Mouse (Mus musculus) kidney, postnatal 14 days (tissue): ENCODE data around the gene Ceacam20.
A peak's percentile ranks its signal among the peaks of the same experiment; 100 is the strongest.
"Not testable (repeated sequence)": the region's sequence is repeated elsewhere in the genome, so short reads cannot be mapped to it uniquely, and the experiment has no call there.

Experiments
- DNase-seq: peaks from one replicate; pipeline ENCODE4 v3.0.0; 2022; ENCODE audit warnings: mixed read lengths

The Ceacam20 gene

DNA sequence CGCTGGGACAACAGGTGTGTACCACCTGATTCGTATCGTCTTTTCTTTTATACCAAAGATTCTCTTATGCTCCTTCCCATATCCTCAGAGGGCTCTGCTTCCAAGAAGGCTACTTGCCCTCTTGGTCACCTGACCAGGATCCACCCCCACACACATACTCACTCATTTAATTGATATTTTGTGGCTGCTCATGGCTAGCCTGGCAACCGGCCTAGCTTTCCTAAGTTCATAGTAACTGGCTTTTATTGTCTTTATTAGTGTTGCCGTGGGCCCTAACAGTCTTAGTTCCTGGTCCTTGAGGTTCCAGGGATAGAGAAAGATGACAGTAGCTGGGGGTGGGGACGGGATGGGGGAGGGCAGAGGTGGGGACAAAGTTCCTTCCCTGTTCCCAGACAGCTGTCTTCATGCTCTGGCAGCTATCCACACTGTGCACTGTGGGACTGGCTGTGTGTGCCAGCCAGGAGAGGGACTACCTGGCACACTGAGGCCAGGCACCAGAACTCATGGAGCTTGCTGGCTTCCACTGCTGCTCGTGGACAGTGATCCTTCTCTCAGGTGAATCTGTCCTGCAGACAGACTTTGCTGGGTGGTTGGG lies at the start of gene Ceacam20:
Gene Ceacam20, plus strand, starts transcription at position 428 of the 595 bp plus-strand sequence.
- DNase-seq = no peak

DNA sequence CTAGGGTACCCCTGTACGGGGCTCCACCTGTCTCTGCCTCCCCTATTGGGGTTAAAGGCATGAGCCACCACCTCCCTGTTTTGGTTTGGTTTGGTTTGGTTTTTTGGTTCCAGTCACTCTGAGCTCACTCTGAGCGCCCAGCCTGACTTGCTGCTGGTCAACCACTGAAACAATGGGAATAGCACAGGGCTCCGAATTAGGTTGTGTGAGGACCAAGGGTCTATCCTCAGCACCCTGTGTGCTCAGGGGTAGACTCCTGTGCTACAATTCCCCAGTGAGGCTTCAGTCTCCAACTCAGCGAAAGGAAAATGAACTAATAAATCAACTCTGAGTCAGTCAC lies 45.1 kb upstream of the Ceacam20 start:
- DNase-seq = no peak

DNA sequence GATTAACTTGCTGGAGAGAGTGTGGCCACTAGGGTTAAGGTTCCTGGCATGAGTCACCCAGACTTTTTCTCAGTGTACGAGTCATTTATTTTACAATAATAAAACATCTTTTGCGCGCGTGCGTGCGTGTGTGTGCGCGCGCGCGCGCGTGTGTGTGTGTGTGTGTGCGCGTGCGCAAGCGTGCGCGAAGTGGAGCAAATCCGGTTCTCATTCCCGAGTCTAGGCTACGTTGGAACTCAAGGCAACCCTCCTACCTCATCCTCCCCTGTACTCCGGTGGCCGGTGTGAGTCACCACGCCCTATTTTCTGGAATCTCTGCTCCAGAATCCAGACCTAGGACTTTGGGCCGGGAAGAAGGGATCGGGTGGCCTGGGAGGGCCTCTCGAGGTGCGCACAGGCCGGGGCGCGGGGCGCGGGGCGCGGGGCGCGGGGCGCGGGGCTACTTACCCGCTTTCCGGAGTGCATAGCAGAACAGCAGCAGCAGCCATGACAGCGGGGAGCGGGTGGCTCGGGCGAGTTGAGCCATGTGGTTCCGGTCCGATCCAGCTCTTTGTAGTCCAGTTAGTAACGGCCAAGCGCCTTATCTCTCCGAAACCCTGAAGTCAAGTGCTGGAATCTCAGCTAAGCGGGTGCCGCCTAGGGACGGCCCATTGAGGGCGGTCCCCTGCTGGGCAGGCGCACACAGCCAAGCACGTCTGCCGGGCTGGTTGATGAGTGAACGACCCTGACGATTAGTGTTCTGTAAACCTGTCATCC lies 44.5 kb upstream of the Ceacam20 start, which contains the start of gene Pvr:
Gene Pvr, minus strand, starts transcription at position 655 of the 756 bp plus-strand sequence.
- peak; percentile 86 for DNase-seq

DNA sequence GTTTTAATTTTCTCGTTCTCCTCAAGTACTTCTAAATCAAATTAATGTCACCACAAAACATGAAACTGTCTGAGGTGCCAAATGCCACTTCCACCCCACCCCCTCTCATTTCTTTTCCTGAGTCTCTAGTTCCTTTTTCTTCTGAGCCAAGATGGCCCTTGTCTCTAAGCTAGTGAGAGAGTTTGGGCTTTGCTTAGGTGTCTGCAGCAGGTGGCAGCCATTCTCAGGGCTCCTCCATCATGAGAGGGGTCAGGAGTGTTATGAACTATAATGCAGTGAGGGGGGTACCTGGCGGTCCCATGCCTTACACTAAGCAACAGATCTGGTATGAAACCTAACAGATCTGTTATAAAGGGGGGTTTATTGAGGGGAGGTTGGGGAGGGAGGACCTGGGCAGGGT lies 41.9 kb upstream of the Ceacam20 start:
- no peak for DNase-seq

DNA sequence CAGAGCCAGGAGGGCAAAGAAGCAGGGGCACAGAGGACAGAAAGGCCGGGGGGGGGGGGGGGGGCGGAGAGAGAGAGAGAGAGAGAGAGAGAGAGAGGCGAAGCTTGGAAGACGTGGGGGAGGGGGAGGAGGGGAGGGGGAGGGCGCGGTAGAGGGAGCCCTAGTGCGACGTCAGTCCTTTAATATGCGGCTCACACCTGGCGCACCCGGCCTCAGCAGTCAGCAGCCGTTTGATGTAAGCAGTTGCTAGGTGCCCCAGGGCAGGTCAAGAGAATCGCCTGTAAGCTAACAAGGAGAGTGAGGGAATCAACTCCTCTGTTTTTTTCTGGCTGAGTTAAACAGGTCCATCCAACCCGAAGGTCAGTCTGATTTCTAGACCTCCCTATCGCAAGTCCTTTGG lies 41.4 kb upstream of the Ceacam20 start:
- no peak for DNase-seq

DNA sequence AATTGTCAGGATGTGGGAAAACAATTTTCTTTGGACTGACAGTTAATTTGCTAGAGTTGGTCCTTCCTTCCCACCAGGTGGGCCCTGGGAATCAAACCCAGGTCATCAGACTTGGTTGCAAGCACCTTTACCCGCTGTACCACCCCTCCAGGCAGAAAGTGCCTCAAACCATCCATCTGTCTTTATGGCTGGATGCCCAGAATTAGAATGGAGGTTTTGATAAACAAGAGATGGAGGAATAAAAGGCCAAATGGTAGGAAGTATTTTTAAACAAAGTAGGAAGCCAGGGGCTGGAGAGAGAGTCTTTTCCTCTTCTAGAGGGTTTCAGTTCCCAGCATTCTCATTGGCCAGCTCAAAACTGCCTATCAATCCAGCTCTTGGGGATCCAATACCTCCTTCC lies 39.8 kb upstream of the Ceacam20 start:
- no peak for DNase-seq

DNA sequence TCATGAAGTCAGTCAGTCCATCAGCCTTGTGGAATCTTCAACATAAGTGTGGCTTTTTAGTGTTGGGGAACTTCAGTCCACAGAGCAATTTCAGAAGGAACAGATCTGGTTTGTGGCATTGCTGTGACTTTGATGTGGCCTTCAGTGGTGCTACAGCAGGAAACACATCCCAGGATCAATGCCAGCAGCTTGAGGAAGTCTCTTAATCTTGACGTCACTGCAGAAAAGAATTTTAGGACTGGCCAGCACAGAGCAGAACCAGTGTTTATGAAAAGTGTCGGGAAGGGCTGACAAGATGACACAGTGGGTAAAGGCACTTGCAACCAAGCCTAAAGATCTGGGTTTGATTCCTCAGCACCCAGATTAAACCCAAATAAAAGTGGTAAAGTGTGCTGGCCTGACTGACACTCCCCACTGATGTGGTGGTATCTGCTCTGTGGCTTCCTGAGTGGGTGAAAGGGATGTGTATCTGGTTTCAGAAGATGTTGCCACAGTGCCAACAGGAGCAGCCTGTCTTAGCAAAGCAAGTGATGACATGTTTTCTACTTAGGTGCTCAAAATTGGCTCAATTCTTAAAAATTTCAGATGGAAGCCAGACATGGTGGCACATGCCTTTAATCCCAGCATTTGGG lies 38.2 kb upstream of the Ceacam20 start:
- DNase-seq = peak; percentile 56

DNA sequence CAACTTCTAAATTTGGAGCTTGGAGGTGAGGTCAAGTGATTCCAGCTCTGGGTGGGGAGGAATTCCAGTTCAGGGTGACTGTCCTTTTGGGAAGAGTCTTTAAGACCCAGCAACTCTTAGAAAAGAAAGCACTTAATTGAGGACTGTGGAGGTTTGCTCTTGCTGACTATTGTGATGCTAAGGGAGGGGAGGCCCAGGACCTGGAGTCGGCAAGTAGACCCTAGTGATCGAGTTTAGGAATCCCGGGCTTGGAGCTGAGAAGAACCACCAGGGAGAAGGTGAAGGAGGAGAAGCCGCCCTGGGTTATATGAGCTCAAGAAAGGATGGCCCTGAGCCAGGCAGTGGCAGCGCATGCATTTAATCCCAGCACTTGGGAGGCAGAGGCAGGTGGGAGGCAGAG lies 36.7 kb upstream of the Ceacam20 start:
- DNase-seq = no peak

DNA sequence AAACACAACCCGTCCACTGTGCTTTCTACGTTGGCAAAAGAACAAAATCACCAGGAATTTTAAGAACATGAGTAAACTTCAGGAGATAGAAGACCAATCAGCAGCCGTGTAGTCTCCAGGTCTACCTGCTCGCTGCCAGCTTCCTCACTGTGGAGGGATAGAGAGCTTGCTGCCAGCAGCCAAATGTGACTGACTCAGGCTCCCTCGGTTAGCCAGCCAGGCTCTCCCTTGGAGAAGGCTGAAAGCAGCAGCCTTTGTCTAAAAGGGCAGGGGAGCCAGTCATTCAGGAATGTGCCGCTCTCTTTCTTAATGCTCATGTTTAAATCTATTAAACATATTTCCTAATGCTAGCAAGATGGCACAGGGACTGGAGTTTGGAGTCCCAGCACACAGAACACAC lies 34.7 kb upstream of the Ceacam20 start:
- DNase-seq = not testable (repeated sequence)

DNA sequence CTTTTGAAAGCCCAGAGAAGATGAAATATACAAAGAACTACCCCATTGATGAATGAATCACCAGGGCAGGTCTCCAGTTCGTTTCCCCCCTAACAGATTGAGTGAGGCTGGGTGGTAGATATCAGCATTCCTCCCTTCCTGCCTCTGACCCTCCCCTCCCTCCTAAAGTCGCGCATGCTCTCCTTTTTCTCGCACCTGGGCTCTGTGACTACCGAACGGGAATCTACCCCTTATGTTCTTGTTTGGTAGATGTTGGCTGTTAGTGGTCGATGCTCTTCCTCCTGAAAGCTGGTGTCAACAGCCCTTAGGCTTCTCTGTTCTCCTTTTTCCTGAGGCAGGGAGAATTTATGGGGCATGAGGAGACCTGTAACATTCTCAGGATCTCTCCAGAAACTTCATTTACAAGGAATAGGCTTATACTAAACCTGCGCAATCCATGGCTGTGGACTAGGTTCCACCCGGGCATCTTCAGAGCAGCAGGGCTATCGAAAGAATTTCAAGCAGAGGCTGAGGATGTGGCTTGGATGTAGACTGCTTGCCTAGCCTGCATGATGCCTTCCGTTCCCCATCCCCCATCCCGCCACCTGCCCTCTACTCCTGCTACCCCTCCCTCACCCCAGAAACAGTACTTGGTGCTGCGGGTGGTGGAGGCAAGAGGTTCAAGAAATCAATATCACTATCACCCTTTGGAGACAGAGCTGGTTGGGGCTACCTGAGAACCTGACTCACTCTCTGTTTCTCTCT lies 32.9 kb upstream of the Ceacam20 start:
- DNase-seq = no peak

DNA sequence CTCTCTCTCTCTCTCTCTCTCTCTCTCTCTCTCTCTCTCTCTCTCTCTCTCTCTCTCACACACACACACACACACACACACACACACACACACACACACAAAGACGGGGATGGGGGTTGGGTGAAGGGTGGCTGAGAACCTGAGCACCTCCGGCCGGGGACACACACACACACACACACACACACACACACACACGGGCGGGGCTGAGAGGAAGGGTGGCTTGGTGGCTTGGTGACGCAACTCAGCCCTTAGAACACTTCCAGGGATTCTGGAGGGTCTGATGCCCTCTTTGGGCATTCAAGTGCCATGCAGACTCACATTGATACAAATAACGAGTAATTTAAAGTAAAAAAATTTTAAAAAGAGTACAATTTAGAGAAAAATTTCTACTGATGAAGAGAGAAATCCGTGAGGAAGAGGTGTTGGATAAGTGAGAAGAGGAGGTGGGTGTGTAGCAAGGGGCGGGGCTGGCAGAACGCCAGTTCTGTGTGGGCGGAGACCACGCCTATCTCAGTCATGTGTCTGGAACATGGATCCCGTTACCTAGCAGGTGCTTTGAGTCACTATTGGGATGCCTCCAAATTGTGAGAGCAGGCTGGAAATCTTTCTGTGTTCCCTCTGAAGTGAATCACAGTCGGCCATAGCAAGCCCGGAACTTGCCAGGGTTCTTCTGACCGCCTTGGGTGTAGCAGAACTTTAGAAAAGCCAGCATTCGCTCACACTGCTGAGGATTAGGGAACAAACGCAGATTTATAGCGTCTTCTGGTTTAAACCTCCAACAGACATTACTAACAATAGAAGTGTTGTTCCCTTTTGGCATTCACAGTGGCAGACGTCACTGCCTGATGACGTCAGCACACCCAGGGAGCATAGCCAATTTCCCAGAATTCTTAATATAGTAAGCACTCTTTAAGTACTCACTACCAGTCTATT lies 32.1 kb upstream of the Ceacam20 start:
- peak; percentile 63 for DNase-seq

DNA sequence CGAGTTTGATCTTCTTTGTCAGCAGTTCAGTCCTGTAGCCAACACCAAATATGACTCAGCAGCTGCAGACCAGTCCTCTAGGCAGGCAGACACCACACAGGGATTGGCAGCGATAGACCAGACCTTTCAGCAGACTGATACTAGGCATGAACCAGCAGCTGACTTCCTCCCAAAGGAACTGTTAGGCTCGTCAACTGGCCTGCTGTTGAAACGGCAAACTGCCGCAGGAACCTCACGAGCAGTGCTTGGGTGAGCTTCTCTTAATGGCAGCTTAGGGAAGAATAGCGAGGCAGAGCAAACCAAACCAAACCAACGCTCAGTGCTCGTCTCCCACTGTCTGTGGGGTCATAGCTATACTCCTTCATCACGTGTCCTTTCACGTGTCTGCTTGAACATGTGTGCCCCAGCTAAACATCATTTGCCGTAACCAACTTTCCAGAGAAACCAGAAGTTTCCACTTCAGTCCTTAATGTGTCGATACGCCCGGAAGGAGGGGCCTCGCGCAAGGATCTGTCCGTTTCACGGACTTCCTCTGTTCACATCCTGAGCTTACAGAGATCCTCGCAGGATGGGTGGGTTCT lies 30.0 kb upstream of the Ceacam20 start:
- DNase-seq = no peak

DNA sequence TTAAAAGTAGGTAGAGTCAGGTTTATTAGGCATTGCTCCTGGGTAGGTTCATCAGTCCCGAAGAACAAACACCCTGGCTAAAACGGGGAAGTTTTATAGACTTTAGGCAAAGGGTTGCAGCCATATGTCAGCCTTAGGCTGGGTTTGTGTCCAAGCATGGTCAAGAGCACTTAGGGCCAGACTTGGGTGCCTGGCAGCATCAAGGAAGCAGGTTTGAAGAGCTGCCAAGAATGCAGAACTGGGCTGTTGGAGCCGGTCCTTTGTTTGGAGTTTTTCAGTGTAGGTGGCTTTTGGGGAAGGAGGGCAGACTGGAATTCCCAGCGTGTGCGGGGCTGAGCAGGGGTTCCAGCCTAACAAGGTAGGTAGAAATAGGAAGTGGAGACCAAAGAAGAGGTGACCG lies 29.3 kb upstream of the Ceacam20 start:
- peak; percentile 54 for DNase-seq

DNA sequence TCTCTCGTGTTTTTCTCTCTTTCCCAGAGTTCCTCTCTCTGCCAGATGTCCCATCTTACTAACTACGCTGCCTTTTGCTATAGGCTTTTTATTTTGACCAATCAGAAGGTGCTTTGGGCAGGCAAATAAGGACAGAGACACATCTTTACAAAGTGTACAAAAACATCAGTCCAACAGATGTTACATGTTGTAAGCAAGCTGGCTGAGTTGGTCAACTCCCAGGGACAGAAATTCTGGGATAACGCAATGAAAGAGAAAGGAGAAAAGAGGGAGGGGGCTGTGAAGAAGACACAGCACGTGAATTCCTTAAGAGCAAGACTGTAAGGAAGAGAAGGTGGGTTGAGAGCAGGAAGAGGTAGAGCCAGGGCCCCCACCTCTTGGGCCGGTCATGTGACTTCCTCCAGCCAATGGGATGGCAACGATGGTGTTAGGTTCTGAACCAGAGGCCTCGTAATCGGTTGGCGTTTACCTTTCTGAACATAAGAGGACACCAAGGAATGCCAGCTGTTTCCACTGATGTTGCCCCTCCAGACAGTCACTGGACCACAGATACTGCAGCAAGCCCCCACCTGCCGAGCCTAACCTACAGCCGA lies 27.9 kb upstream of the Ceacam20 start:
- DNase-seq = no peak

DNA sequence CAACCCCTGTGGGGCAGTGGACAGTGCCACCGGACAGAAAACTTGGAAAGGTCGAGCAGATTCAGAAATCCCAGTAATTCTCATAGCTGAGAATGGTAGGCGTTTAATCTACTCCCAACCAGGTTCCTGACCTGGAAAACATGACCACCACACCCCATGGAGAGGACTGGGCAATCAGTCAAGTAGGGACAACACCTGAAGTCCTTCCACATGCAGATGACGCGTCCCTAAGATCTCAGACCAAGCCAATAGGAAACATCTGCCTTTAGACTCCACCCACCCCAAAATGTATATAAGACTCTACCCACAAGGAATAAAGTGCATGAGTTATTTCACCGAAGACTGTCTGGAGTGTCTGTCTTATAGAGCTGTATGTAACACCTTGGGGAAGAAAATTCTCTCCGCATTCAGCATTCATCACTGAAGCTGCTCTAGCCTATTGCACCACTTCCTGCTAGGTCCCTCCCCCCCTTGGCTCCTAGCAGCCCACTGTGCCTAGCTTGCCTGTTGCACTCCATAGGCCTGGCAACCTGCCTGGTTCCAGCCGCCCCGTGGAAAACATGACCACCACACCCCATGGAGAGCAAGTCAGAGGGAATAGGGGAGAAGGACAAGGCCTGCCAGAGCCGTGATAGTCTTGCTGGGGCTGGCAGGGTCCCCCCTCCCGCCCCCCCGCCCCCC lies 25.5 kb upstream of the Ceacam20 start:
- DNase-seq = peak; percentile 86

DNA sequence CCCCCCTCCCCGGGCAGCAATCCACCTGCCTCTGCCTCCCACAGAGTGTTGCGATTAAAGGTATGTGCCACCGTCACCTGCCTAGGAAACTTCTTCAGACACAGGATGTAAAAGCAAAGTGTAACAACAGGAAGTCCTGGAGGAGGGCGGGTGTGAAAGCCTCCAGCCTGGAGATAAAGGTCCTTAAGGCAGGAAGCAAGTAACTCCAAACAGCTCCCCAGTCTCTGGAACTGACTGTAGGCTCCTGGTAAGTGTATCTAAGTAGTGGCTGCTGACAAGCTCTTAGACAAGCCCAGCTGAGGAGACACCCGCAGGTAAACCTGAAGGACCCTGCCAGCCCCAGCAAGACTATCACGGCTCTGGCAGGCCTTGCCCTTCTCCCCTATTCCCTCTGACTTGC lies 25.0 kb upstream of the Ceacam20 start:
- DNase-seq = peak; percentile 27

DNA sequence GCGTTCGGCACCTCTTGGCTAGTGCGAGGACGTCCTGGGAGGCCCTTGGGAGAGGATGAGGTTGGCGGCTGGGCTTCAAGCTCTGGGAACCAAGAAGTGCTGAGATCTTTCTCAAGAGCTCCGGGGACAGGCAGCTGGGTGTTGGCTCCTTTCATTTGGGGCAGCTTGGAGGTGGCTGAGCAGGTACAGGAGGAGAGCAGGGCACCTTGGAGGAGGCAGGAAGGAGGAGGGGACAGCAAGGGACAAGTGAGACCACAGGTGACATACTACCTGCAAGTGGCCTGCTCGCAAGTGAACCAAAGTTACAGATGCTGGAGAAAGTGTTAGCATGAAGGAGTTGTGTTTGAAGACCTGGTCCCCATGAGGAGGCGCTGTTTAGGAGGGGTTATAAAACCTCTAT lies 20.5 kb upstream of the Ceacam20 start:
- DNase-seq = no peak

DNA sequence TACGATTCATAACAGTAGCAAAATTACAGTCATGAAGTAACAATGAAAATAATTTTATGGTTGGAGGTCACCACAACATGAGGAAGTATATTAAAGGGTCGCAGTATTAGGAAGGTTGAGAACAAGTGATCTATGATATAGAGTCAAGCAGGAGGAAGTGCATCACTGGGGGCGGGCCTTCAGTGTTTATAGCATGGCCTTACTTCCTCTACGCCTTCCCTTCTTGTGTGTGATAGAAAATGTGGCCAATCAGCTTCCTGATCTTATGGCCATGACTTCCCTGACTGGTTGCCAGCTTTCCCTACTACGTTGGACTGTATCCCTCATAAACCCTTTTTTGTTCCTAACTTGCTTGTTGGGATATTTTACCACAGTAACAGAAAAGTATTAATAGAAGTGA lies 20.0 kb upstream of the Ceacam20 start:
- DNase-seq = no peak

DNA sequence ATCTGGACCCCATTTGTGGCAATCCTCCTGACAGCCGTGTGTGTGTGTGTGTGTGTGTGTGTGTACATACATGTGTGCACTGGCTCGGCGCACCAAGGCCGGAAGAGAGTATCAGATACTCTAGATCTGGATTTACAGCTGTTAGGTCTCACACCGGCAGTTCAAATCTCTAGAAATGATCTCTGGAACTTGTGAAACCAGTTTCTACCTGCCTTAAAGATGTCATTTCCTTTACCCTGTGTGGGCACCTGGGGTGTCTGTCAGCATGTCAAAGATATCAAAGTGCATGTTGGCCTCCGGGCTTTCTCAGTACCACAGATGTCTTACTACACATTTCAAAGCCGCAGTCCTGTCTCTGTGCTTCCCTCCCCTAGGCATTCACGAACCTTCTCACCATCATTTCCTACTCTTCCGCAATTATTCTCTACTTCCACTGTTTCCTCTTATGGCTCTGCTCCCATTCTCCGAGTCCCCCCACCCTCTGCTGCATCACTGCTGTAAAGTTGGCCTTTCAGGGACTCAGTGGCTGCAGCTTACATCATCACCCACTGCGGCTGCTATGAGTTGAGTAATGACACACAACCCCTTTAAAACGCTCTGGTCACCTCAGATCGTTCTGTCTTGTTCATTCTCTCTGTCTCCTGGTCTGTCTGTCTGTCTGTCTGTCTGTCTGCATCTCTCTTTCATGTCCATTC lies 19.2 kb upstream of the Ceacam20 start:
- DNase-seq = no peak

DNA sequence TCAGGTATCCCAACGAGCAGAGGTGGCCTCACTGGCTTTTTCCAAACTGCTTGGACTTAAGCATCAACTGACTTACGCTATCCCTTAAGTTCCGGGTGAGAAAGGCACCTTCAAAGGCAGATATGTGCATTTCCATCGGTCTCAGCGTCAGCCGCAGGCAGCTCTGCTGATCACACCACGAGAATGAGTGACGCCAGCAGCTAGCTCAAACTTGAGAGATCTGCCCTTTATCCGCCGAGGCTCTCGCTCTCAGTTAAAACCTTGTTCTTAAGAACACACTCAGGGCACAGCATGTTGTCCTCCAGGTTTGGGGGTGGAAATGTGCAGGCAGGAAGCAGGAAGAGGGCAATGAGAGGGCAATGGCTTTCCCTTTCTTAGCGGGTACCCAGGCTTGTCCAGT lies 16.3 kb upstream of the Ceacam20 start:
- no peak for DNase-seq
